Mouse (Mus musculus) erythroid progenitor cell, adult 5-6 weeks (primary cell): Measurements from ENCODE around the gene 4930519P11Rik. TPM values are rescaled to one million over a fixed set of nuclear protein-coding genes. Genes with fewer than 3 reads are reported as not detected.
A peak's percentile ranks its signal among the peaks of the same experiment; 100 is the strongest.

Experiments
- ATAC-seq: replicated peaks from 2 replicates; pipeline ENCODE4 v1.8.0; 2016; ENCODE audit warnings: moderate number of reproducible peaks, mild to moderate bottlenecking, moderate TSS enrichment, inconsistent platforms; ENCODE audit not compliant: poor library complexity, low FRiP score, severe bottlenecking
- total RNA-seq, 2 experiments: library from RNA; stranded (forward) in 1 of 2; stranded (reverse) in 1 of 2; fragments of 150-400 nt in 1 of 2; fragments of 186-747, 209-891 nt in 1 of 2; gene quantifications; 2 replicates each; pipeline versions ENCODE4 v1.2.3 to v1.2.4; 2015 to 2017; ENCODE audit warnings: low replicate concordance in 2 of 2

The 4930519P11Rik gene
- total RNA-seq (2015; ENCODE audit: low replicate concordance), result 11.5 TPM in 1 of 2 replicates, not detected in the other
- not detected in 2 replicates for total RNA-seq (2017; ENCODE audit: low replicate concordance)

DNA sequence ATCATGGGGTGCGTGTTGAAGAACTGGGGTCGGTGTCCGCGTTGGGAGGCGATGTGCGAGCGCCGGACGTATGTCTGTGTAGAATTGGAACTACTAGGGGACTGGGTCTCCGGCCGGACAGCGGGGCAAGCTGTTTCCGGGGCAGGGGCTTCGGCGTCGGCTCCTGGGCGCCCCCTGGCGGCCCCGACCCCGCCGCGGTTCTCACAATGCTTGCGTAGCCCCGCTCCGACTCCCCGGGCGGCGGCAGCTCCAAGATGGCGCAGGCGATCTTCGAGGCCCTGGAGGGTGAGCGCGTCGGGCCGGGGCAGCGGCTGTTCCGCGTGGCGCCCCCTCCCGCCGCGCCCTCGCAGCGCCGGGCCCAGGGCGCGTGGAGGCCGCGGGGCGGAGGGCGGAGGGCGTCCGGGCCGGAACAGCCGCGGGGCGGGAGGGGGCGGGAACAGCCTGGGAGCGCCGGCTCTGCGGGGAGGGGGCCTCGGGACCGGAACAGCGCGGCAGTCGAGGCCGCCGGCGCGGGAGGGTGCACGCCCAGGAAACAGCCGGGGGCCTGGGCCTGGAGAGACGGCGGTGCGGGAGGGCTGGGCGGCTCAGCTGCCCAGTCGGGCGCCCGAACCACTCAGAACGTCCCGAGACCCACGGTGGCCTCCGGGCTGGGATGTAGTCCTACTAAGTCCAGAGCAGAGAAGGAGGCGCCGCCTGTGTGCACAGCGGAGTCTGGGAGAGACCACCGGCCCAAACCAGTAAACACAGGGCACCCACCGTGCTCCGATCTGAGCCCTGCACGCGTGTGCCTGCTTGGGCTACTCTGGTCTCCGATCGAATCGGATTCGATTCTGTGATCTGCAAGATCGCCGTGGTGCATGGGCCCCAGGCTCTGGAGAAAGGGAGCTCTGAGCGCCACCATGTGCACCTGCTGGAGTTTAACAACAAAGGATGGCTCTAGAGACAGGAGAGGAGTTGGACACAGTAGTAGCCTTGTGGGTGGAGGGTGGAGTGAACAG lies at the start of gene 4930519P11Rik, which contains the start of gene Zfp341:
4930519P11Rik (minus strand) TSS at position 320 of the 998 bp plus-strand sequence.
Zfp341 (plus strand) TSS at position 180 of the 998 bp plus-strand sequence.
- peak; percentile 84 for ATAC-seq

DNA sequence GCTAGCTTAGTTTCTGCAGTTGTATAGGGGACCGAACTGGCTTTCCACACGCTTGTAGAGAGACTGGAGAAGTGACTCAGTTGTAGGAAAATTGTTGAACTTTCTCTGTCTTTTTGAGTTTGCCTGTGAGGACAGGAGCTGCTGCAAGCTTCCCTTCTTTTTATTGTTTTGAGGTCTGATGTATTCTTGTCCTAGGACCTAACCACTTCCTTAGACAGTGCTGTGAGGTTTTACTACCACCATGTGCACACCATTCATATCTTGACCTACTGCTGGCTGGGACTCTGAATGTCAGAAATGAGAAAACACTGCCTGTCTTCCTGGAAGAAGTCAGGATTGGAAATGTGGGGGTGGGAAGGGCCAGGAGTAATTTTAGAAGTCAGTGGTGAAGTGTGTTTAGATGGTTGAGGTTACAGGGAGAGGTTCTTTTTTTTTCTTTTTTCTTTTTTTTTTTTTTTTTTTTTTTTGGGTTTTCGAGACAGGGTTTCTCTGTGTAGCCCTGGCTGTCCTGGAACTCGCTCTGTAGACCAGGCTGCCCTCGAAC lies 46.4 kb upstream of the 4930519P11Rik start:
- no peak for ATAC-seq

DNA sequence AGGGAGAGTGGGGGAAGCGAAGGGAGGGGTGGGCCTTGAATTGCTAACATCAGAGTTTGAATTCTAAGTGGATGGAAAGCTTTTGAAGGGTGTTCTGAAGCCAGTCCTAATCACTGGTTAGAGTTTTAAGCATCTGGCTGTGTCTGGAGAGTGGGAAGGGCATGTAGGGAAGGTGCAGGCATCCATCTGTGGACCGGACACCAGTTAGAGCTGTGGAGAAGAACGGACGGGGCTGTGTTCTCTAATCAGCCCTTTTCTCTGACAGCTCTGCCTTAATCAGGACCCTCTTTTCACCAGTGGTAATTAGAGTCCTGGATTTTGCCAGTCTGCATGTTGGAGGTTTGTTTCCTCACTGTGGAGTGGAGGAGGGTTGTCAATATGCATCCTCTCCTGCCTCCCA lies 45.8 kb upstream of the 4930519P11Rik start:
- no peak for ATAC-seq

DNA sequence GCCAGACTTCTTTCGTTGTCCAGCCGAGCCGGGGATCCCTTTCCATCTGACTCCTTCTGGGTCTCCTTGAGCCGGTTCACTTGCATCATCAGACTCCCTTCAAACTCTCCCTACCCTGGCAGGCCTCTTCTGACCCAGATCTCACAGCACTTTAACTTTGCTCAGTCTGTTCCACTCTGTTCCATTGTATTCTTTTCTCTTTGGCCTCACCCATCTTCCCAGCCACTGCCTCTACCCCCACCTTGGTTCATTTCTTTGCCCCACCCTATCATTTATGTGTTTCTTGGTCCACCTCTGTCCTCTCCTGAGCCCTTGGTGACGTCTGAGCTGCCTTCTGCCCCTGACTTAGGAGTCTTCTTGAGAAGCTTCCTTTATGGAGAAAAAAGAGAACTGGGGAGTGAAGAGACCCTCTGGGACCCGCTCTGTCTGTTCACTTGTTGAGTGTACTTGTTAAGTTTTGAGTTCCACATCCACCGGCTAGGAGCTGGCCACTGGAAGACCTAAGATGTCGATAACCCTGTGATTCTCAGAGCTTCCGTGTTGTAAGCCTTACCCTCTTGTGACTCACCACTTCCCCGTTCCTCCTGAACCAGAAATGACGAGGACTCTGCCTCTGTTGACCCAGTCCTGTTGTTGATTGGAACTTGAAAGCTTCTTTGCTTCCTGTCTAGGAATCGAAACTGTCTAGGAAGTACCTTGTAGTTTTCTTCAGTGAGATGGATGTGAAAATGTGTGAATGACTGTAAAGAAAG lies 44.4 kb upstream of the 4930519P11Rik start:
- peak; percentile 51 for ATAC-seq

DNA sequence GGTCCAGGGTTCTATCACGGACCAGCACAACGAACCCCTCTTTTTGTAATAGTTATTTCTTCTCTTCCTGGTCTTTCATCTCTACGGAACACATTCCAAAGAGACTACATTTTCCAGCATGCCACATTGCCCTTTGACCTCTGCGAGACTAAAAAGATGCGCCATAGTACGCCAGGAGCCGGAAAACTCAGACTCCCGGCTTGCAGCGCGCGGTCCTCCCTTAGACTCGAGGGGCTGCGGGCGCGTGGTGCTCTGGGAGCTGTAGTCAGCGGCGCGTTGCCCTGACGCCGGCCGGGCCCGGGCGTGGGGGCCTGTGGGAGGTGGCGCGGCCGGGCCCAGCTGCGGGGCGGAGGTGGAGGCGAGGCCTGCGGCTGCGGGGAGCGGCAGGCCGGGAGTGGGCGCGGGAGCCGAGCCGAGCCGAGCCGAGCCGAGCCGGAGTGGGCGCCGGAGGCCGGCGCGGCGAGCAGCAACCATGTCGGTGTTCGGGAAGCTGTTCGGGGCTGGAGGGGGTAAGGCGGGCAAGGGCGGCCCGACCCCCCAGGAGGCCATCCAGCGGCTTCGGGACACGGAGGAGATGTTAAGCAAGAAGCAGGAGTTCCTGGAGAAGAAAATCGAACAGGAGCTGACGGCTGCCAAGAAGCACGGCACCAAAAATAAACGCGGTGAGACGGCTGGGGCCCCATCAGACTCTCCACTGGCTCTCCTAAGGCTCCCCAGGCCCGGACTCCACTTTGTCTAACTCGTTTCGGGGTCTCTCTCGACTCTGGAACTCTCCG lies 43.7 kb upstream of the 4930519P11Rik start:
- ATAC-seq, result peak; percentile 94

DNA sequence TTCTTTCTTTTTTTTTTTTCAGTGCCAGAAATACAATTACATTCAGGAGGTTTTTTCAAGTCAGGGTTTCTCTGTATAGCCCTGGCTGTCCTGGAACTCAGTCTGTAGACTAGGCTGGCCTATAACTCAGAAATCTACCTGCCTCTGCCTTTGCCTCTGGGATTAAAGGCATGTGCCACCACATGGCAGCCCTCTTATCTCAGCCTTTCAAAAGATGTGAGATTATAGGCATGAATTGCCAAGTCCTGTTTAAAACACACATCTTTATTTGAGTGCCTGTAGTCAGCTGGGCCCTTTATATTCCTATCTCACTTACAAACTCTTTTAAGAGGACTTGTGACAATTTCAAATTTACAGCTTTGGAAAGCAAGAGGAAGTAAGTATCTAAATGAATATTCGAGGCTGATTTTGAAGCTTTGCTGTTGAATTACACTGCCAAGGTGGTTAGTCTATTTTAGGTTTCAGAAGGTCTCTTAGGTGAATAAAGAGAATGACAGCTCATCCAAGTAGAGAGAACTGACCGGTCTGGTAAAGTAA lies 42.7 kb upstream of the 4930519P11Rik start:
- ATAC-seq, result no peak

DNA sequence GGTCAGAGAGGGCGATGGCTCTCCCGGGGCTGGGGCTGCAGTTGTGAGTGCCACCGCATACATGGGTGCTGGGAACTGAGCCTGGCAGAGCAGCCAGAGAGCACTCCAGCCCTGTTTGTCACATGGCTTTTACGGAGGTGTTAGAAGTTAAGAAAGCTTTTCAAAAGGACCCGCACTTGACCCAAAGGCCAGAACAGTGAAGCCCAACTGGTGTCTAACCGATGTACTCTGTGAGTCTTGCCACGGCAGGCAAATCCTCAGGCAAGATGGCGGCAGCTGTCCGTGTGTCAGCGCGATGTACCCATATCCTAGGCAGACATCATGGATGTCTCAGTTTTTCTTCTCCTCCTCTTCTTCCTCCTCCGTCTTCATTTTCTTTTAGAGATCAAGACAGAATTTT lies 41.7 kb upstream of the 4930519P11Rik start:
- ATAC-seq, result no peak

DNA sequence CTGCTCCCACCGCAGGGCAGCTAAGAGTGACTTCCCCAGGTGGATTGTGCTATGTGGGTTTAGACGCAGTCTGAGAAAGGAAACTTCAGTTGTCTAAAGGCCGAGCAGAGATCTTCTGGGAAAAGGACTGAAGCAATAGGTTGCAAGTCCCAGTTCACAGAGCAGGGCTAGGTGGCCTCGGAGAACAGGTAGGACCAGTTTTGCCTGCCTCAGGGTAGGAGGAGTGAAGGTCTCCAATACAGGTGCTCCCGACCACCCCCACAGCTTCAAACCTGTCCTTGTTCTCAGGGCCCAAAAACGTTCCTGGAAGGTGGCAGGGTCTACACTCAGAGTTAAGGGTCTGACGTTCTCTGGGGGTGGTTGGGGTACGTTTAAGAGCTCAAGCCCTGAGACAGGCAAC lies 38.1 kb upstream of the 4930519P11Rik start, which contains the start of gene Chmp4b:
Chmp4b (plus strand) TSS at position 343 of the 400 bp plus-strand sequence.
- no peak for ATAC-seq

DNA sequence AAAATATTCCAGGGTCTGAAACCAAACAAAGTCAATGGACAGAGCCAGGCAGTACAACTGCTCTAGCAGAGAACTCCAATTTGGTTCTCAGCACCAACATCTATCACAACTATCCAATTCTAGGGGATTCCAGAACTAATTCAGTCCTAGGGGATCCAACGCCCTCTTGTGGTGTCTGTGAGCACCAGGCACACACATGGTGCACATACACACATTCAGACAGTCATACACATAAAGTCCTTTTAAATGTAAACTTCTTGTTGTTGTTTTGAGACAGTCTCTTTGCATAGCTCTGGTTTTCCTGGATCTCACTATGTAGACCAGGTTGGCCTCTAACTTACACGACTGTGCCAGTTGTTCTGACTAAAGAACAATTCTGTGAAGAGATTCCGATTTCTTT lies 37.2 kb upstream of the 4930519P11Rik start:
- no peak for ATAC-seq

DNA sequence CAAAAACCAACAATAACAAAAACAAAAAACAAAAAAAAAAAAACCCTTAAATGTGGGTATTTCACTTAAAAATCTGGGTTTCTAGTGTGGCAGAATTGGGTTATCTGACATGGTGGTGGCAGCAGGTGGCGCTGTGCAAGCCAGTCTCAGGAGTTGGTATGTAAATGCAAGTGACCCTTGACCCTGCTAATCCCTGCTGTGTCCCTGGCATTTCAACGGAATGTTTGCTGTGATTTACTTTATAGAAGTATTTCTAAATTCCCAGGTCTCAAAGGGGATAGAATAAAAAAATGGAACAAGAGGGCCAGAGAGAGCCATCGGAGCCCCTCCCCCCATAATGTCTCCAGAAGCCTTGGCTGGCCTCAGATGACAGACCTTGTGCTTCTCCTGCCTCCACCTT lies 34.8 kb upstream of the 4930519P11Rik start:
- no peak for ATAC-seq

DNA sequence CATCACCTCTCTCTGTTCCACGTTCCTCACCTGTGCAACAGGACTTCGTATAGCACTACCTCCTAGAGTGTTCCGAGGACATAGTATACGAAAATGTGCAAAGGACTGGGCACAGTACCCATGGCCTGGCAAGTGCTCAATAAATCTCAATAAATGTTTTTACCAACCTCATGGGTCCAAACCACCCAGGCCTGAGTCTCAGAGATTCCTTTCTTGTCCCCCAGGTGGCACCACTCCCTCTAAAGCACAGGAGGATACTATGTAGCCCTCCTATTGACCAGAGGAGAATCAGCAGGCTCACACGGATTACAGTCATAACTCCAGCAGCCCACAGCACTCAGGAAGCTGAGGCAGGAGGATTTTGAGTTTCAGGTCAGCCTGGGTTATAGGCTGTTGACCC lies 33.4 kb upstream of the 4930519P11Rik start:
- ATAC-seq, result peak; percentile 61

DNA sequence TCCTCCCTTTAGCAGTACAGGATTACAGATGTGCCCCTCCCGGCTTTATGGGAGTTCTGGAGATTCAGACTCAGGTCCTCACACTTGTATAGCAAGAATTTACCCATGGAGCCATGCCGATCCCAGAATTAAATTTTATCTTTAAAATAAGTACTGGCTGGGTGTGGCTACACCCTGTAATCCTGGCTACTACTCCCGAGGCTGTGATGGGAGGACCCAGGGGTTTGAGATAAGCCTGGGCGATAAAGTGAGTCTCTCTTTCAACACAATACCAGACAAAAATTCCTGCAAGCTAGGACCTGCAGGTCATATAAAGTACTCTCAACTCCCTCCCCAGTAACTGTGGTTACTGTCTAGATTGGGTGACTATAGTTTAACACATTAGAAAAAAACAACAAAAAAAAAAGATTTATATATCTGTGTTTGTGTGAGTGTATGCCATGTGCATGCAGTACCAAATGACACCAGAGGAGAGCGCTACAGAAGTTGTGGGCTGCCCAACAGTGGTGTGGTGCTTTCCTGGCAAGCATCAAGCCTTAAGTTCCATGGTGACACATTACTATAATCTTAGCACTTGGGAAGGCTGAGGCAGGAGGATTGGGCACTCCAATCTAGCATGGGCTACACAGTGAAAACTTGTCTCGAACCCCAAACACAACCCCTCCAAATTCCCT lies 29.6 kb upstream of the 4930519P11Rik start:
- no peak for ATAC-seq

DNA sequence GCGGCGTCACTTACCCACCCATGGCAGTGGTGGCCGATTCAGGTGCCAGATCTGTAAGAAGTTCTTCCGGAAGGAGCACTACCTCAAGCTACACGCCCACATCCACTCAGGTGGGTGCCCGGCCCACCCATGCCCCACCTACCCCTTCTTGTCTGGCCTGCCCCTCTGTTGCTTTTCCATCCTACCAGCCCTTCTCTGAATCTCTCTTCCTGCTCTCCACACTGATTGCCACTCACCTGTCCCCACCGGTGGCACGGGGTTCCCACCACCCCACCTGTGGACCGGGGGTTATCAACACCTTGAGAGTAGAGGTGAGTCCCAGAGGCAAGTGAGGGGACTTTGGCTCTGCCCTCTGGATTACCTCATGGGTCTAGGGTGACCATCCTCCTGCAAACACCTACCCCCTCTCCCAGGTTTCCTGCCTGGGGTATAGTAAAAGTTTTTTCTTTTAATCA lies 28.8 kb upstream of the 4930519P11Rik start:
- ATAC-seq, result no peak

DNA sequence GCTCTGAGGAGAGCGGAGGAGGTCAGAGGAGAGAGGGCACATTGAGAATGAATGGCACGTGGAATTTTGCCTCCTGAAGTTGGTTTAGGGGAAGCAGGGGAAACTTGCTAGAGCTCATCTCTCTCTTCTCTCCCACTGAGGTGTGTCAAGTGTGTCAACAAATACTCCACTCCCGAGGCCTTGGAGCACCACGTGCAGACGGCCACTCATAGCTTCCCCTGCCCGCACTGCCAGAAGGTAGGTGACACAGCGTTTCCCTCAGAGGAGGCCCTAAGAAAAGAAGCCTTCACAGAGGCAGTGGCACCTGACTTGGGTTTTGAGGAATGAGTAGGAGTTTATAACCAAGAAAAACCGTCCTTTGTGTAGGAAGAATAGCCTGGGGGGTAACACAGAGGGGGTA lies 27.9 kb upstream of the 4930519P11Rik start:
- no peak for ATAC-seq

DNA sequence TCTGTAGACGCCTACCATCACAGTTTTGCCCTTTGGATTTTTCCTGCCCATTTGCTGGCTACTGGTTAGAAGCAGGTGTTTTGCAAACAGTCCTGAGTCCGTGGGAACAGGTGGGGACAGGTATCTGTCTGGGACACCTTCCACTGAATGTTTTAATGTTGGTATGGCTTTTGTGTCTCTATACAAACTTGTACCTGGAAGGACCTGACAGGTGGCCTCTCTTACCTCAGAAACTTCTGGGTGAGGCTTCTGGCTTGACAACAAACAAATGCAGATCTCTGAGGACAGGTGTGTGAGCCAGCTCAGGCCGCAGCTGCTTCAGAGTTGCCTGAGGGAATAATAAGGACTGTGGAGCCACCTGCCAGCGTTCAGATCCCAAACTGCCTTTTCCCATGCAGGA lies 25.9 kb upstream of the 4930519P11Rik start:
- ATAC-seq, result no peak

DNA sequence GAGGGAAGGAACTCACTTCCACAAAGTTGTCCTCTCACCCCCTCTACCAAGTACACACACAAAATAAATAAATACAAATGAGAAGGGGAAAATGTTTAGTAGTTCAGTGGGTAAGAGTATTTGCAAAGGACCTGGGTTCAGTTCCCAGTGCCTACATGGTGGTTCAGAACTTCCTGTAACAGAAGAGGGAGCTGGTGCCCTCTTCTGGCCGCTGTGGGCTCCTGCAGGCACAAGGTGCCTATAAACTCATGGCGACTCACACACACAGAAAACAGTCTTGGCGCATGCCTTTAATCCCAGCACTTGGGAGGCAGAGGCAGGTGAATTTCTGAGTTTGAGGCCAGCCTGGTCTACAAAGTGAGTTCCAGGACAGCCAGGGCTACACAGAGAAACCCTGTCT lies 25.3 kb upstream of the 4930519P11Rik start:
- ATAC-seq, result no peak

DNA sequence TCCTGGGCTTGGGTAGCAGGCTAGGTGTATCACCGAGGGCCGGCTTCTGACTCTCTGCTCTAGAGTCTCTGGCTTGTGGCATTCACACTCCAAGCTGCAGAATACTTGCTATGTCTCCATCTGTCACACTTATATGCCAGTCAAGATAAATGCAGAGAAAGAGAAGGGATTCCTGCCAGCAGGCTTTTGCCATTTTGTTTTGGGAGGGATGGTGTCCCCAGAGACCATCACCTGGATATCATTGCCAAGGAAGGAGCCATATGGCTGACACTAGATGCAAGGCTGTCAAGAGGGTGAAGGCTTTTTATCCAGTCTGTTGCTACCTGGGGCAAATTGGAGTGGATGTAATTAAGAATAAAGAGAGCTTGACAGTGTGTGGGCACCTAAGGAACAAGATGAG lies 22.6 kb upstream of the 4930519P11Rik start:
- ATAC-seq, result no peak

DNA sequence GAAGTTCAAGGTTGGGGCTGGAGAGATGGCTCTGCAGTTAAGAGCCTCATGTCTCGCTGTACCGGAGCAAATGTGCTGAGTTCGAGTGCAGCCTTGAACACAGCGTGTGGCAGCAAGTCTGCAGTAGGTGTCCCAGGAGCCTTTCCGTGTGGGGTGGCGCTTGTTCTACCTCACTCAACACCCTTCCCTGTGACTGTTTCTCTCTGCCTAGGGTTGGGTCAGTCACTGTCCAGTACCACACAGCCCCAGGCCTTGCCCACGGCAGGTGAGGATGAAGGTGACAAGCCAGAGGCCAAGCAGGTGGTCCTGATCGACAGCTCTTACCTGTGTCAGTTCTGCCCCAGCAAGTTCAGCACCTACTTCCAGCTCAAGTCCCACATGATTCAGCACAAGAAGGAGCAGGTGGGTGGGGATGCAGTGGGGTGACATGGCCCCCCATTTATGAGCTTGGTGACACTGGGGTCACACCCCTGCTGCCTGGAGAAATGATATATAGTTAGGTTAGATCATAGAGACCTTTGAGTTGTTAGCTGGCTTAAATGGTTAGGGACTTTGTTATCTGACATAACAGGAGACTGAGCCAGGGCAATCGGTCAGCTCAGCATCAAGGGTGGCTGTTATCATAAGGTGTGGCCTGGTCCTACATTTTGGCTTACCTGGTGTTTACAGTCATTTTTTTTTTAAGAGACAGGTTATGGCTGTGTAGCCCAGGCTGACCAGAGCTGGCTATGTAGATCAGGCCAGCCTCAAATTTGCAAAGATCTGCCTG lies 20.8 kb upstream of the 4930519P11Rik start:
- ATAC-seq, result peak; percentile 48
